Mouse (Mus musculus): Measurements from ENCODE around the gene Sp2.

The Sp2 gene

DNA sequence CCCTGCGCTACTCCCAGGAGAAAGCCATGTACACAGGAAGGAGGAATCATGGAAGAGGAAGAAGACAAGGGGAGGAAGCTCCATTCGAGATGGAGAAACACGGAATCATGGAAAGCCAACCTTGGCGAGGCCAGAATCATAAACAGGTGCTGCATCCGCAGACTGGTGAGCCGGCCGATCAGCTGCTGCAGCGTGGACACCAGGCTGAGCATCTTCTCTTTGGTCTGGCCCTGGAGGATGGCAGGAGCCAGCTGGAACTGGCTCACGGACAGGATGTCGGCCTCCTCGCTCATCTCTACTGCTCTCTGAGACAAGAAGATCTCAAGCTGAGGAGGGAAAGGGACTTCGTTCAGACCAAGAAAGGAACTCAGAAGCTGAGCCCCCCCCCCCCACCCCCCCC, 74.2 kb downstream of the Sp2 start:
- DNase-seq (ENCODE audit: low read depth): no peak

GRCm38 (mm10) chr11:96906431-96907161, 76.2 kb downstream of the Sp2 start:
- no peak for DNase-seq (ENCODE audit: low read depth)

All from c-Kit-positive CD71-positive TER-119-negative erythroid progenitor cells, embryonic 14.5 days (primary cell).